7 mouse cellular contexts compared by ENCODE assay signal in the genomic region with DNA sequence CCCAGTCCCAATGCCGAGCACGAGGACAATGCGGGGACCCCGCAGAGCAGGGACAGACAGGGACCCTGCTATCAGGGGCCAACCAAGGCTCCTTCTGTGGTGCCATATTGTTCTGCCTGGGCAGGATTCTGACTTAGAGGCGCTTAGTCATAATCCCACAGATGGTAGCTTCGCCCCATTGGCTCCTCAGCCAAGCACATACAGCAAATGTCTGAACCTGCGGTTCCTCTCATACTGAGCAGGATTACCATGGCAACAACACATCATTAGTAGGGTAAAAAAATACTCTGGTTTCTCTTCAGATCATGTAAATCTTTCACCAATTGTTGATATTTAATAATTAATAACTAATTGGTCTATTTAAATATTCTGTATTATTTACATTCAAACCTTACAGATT.
DNase-seq lines count a peak whose midpoint lies in the region; ATAC-seq and TF ChIP-seq lines count a peak whose summit lies in the region.

No protein-coding gene starts in this region.

- no peaks in the 10 kb centered on the region for H3K9me3 ChIP-seq in embryonic facial prominence, embryonic 15.5 days (replicated peaks)
- no peaks in the 10 kb centered on the region for H3K9me3 ChIP-seq in limb, embryonic 10.5 days (replicated peaks)
- H3K9me3 ChIP-seq in midbrain, embryonic 13.5 days, result no peaks in the 10 kb centered on the region

- H3K4me3 ChIP-seq in embryonic facial prominence, embryonic 15.5 days (replicated peaks), result no peak overlapping the region
- no peak overlapping the region for H3K4me3 ChIP-seq in kidney, adult 2 months (ENCODE audit: insufficient read depth, low read depth, low read length)
- H3K4me3 ChIP-seq in limb, embryonic 10.5 days, result no peak overlapping the region
- H3K4me3 ChIP-seq in midbrain, embryonic 13.5 days (replicated peaks), result no peak overlapping the region

- ATAC-seq in embryonic facial prominence, embryonic 15.5 days (ENCODE audit: insufficient number of reproducible peaks, low FRiP score, low TSS enrichment, low read depth), result peak; percentile 100
- ATAC-seq in midbrain, embryonic 13.5 days, result peak; percentile 99

- no peaks in the 10 kb centered on the region for H3K4me1 ChIP-seq in embryonic facial prominence, embryonic 15.5 days
- H3K4me1 ChIP-seq in kidney, adult 2 months (ENCODE audit: control insufficient read depth, insufficient read depth, low read length), result no peaks in the 10 kb centered on the region
- no peaks in the 10 kb centered on the region for H3K4me1 ChIP-seq in limb, embryonic 10.5 days
- H3K4me1 ChIP-seq in midbrain, embryonic 13.5 days (replicated peaks), result no peaks in the 10 kb centered on the region

- no peak overlapping the region for H3K27ac ChIP-seq in embryonic facial prominence, embryonic 15.5 days (replicated peaks)
- H3K27ac ChIP-seq in kidney, adult 2 months (ENCODE audit: insufficient read depth, low read depth, low read length), result no peak overlapping the region
- no peak overlapping the region for H3K27ac ChIP-seq in limb, embryonic 10.5 days
- H3K27ac ChIP-seq in midbrain, embryonic 13.5 days, result no peak overlapping the region

- H3K27me3 ChIP-seq in embryonic facial prominence, embryonic 15.5 days, result no peaks in the 10 kb centered on the region
- H3K27me3 ChIP-seq in kidney, adult 2 months (replicated peaks; ENCODE audit: control insufficient read depth, insufficient read depth, low read length), result no peaks in the 10 kb centered on the region
- no peaks in the 10 kb centered on the region for H3K27me3 ChIP-seq in limb, embryonic 10.5 days (ENCODE audit: low read depth, poor library complexity, severe bottlenecking)
- no peaks in the 10 kb centered on the region for H3K27me3 ChIP-seq in midbrain, embryonic 13.5 days

- H3K4me2 ChIP-seq in embryonic facial prominence, embryonic 15.5 days (replicated peaks), result no peak overlapping the region
- H3K4me2 ChIP-seq in midbrain, embryonic 13.5 days (replicated peaks), result no peak overlapping the region

- 77% methylated on average over 7 of the region's 7 CpGs for WGBS in embryonic facial prominence, embryonic 15.5 days
- 82% methylated on average over 7 of the region's 7 CpGs for WGBS in kidney, adult 2 months
- WGBS in limb, embryonic 10.5 days, result 90% methylated on average over 7 of the region's 7 CpGs
- WGBS in midbrain, embryonic 13.5 days, result 76% methylated on average over 7 of the region's 7 CpGs

- no peaks in the 10 kb centered on the region for H3K36me3 ChIP-seq in embryonic facial prominence, embryonic 15.5 days
- no peaks in the 10 kb centered on the region for H3K36me3 ChIP-seq in kidney, adult 2 months (ENCODE audit: control insufficient read depth, insufficient read depth, low read length)
- H3K36me3 ChIP-seq in limb, embryonic 10.5 days, result no peaks in the 10 kb centered on the region
- no peaks in the 10 kb centered on the region for H3K36me3 ChIP-seq in midbrain, embryonic 13.5 days

- peak; percentile 92 for DNase-seq in adrenal gland, postnatal 25 days
- peak; percentile 99 for DNase-seq in heart, adult 8-10 months (ENCODE audit: low spot score)
- peak; percentile 94 for DNase-seq in kidney, adult 2 months
- DNase-seq in limb, embryonic 10.5 days (ENCODE audit: low spot score), result peak; percentile 89
- peak; percentile 90 to 98 for DNase-seq in spleen, adult 18-20 months

- no peak for TF ChIP-seq POLR2A in kidney, adult 2 months (IDR thresholded peaks at IDR 0.05; ENCODE audit: low read depth, low read length)

- TF ChIP-seq CTCF in kidney, adult 2 months (conservative IDR thresholded peaks at IDR 0.05; ENCODE audit: insufficient read depth, insufficient read length, low read depth, low read length), result no peak

- no peak overlapping the region for H3K9ac ChIP-seq in embryonic facial prominence, embryonic 15.5 days
- no peak overlapping the region for H3K9ac ChIP-seq in midbrain, embryonic 13.5 days (replicated peaks)
